Mouse (Mus musculus) testis, adult 2 months (tissue): Measurements from ENCODE around the gene Vapa. TPM values are rescaled to one million over a fixed set of nuclear protein-coding genes. Genes with fewer than 3 reads are reported as not detected.
"Not testable (repeated sequence)": the region's sequence is repeated elsewhere in the genome, so short reads cannot be mapped to it uniquely, and the experiment has no call there.

Experiments used
- H3K27ac ChIP-seq: fragments of 200-500 bp; 2 replicates; pipeline ENCODE4 v1.5.1; 2012; ENCODE audit warnings: low read depth, low read length; ENCODE audit not compliant: control insufficient read depth, insufficient read depth
- H3K27me3 ChIP-seq: fragments of 200-500 bp; 2 replicates; pipeline ENCODE4 v1.6.1; 2012; ENCODE audit warnings: mild to moderate bottlenecking, low read length, moderate library complexity; ENCODE audit not compliant: control insufficient read depth, insufficient read depth
- H3K36me3 ChIP-seq: fragments of 200-500 bp; 2 replicates; pipeline ENCODE4 v1.6.1; 2012; ENCODE audit warnings: mild to moderate bottlenecking, low read length; ENCODE audit not compliant: control insufficient read depth, insufficient read depth
- H3K4me1 ChIP-seq: fragments of 200-500 bp; 2 replicates; pipeline ENCODE4 v1.6.1; 2012; ENCODE audit warnings: low read length; ENCODE audit not compliant: control insufficient read depth, insufficient read depth
- H3K4me3 ChIP-seq: fragments of 200-500 bp; 2 replicates; pipeline ENCODE4 v1.5.1; 2012; ENCODE audit warnings: low read depth, mild to moderate bottlenecking, low read length, moderate library complexity, mixed read lengths; ENCODE audit not compliant: control insufficient read depth
- CTCF ChIP-seq: fragments of 200-500 bp; IDR thresholded peaks from 2 replicates; pipeline ENCODE4 v1.5.1; 2012; ENCODE audit warnings: low read depth, mild to moderate bottlenecking, inconsistent platforms, low read length, moderate library complexity; ENCODE audit not compliant: control insufficient read depth, insufficient read depth, insufficient replicate concordance
- POLR2A ChIP-seq: fragments of 200-500 bp; IDR thresholded peaks from 2 replicates; pipeline ENCODE4 v1.6.1; 2012; ENCODE audit warnings: low read depth, mild to moderate bottlenecking, inconsistent platforms, low read length, moderate library complexity; ENCODE audit not compliant: control insufficient read depth
- polyA plus RNA-seq: library from polyadenylated mRNA; depleted of rRNA; stranded (reverse); fragments of >200 nt; gene quantifications from 2 replicates; pipeline ENCODE4 v1.2.3, GENCODE M21; 2012; rRNA removed

The Vapa gene
- polyA plus RNA-seq, 1 experiment = 36.9 TPM

- H3K4me3 ChIP-seq = no peak overlapping the region
- H3K36me3 ChIP-seq = no peaks in the 10 kb centered on the region
- H3K4me1 ChIP-seq = peaks cover 16% of the 10 kb centered on the region
- no peak for TF ChIP-seq CTCF
- TF ChIP-seq POLR2A = no peak
- H3K27me3 ChIP-seq = no peaks in the 10 kb centered on the region
- peak overlapping the region; percentile 8 for H3K27ac ChIP-seq
These were observed 60.8 kb downstream of the Vapa start for GRCm38 (mm10) chr17:65552426-65552997.

- Histone ChIP-seq H3K27ac (no peak overlapping the region), H3K4me1 (peaks cover 9% of the 10 kb centered on the region), H3K27me3 (no peaks in the 10 kb centered on the region), H3K36me3 (no peaks in the 10 kb centered on the region), H3K4me3 (no peak overlapping the region)
- no peak for TF ChIP-seq CTCF
- no peak for TF ChIP-seq POLR2A
These were observed 63.0 kb downstream of the Vapa start for GRCm38 (mm10) chr17:65550357-65550756.

- no peaks in the 10 kb centered on the region for H3K36me3 ChIP-seq
- TF ChIP-seq POLR2A = no peak; the same call in 1 of the 2 replicates
- no peak for TF ChIP-seq CTCF
- no peaks in the 10 kb centered on the region for H3K27me3 ChIP-seq
- peak overlapping the region; percentile 81 for H3K27ac ChIP-seq
- H3K4me3 ChIP-seq = peak overlapping the region; percentile 85
- H3K4me1 ChIP-seq = peaks cover 9% of the 10 kb centered on the region
These were observed 64.5 kb downstream of the Vapa start for GRCm38 (mm10) chr17:65548698-65549365.

GRCm38 (mm10) chr17:65546221-65546620 is 67.1 kb downstream of the Vapa start:
- H3K27ac ChIP-seq, H3K4me3 ChIP-seq, H3K27me3 ChIP-seq, H3K36me3 ChIP-seq, H3K4me1 ChIP-seq: not testable (repeated sequence)

GRCm38 (mm10) chr17:65540441-65541272 is 72.7 kb downstream of the Vapa start, which contains the start of gene Tmem232:
TSS of gene Tmem232 (minus strand) at chr17:65540782.
- no peaks in the 10 kb centered on the region for H3K27me3 ChIP-seq
- peak within 1 kb of the TSS; percentile 54 for H3K4me3 ChIP-seq
- H3K4me1 ChIP-seq = no peaks in the 10 kb centered on the region; the same call in 1 of the 2 replicates
- TF ChIP-seq CTCF (no peak; the same call in 1 of the 2 replicates), POLR2A (peak; percentile 66)
- H3K36me3 ChIP-seq = no peaks in the 10 kb centered on the region
- H3K27ac ChIP-seq = peak within 1 kb of the TSS; percentile 16; the same call in 1 of the 2 replicates

- Histone ChIP-seq H3K27ac (no peak overlapping the region), H3K36me3 (no peaks in the 10 kb centered on the region), H3K27me3 (no peaks in the 10 kb centered on the region), H3K4me3 (no peak overlapping the region), H3K4me1 (no peaks in the 10 kb centered on the region; the same call in 1 of the 2 replicates)
- TF ChIP-seq CTCF = peak; percentile 34; the same call in 1 of the 2 replicates
- no peak for TF ChIP-seq POLR2A
These were observed 77.2 kb downstream of the Vapa start for GRCm38 (mm10) chr17:65536156-65536555.

- H3K27ac ChIP-seq, H3K4me1 ChIP-seq, H3K4me3 ChIP-seq, H3K27me3 ChIP-seq, H3K36me3 ChIP-seq: not testable (repeated sequence)
These were observed 81.0 kb downstream of the Vapa start for GRCm38 (mm10) chr17:65532381-65532780.

Other genes starting within 250 kb of the Vapa start
- 47.0 and 51.3 TPM in 2 replicates for gene Tmem232, start 72.8 kb downstream of the Vapa start, polyA plus RNA-seq
- 219 and 252 TPM in 2 replicates for gene Txndc2, start 28.6 kb upstream of the Vapa start, polyA plus RNA-seq
- gene Rab31, start 159.2 kb upstream of the Vapa start, polyA plus RNA-seq = 25.3 and 32.1 TPM in 2 replicates
- gene Ppp4r1, start 169.0 kb upstream of the Vapa start, polyA plus RNA-seq = 244 and 274 TPM in 2 replicates